Mouse (Mus musculus) liver, embryonic 14.5 days (tissue): ENCODE data around the gene Csdc2.

Source experiments
- CTCF ChIP-seq: IDR thresholded peaks from 2 replicates; pipeline ENCODE4 v1.5.1; 2016; ENCODE audit warnings: antibody characterized with exemption, low read depth, control low read depth
- EP300 ChIP-seq: IDR thresholded peaks from 2 replicates; pipeline ENCODE4 v1.6.1; 2016; ENCODE audit warnings: antibody characterized with exemption, low read depth

DNA sequence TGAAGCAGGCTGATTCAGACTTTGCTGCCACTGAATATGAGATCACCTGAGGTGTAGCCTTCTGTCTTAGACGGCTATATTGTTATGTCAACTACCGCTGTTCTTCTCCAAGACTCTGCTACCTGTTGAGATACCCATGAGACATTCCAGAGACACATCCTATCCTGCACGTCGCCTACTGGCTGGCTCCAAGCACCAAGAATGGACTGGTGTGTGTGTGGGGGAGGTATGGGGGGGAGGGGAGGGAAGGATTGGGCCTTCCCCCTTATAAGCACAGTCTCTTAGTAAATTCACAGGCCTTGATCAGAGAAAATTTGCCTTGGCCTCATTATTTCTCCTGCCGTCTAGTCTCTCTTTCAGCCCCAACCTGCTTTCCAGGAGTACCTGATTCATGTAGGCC, 31.3 kb downstream of the Csdc2 start:
- TF ChIP-seq CTCF (no peak), EP300 (no peak)
